Mouse (Mus musculus): ENCODE results near the gene Ndufs6.

Gene Ndufs6

DNA sequence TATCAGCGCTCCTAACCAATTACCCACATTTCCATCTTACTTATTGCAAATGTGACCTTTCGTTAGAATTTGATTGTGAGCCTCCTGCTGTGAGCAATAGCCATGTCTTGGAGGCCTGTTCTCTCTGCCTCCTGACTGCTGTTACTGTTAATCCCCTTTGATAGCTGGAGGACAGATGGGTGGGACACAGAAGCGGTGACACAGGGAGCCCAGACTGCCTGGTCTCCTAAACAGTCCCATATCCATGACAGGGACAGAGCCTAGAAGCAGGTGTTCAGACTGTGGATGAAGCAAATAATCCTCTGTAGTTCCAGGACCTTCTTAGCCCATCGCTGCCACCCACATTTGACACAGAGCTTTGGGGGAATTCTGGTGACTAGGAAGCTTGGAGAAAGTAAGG lies 21.9 kb downstream of the Ndufs6 start:
- no peak for DNase-seq (ENCODE audit: extremely low read depth, low read depth, low spot score)

DNA sequence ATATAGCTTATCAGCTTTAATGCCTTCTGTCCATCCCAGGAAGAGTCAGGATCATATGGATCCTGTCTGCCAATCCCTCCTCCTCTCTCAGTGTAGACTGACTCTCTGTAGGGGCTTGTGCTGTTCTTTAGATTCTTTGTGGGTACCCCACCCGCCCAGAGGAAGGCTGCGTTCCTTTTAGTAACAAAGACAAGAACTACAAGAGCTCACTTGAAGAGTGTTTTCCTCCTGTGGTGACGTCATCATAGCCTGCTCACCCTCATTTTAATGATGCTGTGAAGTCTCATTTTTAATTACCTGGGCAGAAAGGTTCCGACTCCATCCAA lies 22.3 kb downstream of the Ndufs6 start:
- DNase-seq (ENCODE audit: extremely low read depth, low read depth, low spot score): no peak

DNA sequence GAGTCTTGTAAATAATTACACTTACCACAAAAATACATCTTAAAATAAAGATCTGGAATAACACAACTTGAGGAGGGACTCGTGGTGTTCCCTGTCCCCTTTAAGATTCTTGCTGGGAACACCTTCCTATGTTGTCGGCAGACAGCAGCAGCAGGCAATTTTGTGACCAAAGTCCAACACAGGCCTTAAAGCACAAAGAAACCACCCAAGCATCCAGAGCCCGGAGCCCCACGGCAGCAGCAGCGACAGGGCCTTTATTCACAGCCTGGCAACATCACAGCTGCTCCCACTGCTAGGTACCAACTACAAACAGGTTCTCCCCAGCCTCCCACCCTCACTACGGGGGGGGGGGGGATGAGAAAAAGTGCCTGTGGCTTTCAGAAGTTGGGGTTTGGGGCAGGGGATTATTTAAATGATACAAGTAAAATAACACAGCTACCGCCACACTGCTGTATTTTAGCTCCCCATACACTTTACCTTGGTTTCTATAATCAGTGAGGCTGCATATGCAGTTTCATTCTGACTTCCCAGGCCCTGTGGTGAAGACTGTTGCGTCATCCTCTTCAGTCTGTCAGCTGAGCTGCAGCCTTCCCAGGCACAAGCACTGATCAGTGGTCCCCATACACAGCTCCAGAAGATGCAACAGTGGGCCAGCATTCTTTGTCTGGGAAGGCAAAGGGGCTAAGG lies 22.8 kb downstream of the Ndufs6 start:
- DNase-seq (ENCODE audit: extremely low read depth, low read depth, low spot score): no peak

DNA sequence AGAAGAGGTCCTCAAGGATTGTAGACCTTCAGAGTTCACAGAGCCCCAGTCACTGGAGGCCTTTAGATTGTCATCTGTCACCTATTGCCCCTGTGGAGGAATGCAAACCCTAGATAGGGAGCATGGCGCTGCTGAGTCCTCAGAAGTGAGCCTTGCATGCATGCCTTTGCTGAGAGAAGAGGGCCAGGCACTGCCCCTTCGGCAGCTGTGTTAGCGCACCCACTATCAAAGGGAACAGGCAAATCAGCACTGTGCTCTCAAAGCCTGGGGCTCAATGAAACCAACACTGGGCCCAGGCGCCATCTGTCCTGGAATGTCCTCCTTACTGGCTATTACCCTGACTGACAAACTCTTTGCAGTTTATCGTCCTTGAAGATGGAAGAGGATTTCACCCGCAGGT lies 23.6 kb downstream of the Ndufs6 start:
- no peak for DNase-seq (ENCODE audit: extremely low read depth, low read depth, low spot score)

DNA sequence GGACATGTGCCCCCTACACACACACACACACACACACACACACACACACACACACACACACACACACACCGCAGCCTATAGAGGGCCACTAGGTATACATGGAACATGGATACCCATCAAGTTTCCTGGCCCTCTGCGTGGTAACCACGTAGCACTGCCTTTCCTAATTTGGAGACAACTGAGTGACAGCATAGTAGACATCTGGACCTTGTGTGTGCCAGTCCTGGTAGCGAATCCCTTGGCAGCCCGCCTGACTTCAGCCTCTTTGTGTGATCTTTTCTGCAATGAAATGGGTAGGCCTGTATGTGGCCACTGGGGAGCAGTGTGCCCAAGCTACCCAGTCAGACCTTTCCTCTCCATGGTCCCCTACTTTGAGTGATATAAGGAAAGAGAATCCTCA lies 29.0 kb downstream of the Ndufs6 start:
- no peak for DNase-seq (ENCODE audit: extremely low read depth, low read depth, low spot score)

DNA sequence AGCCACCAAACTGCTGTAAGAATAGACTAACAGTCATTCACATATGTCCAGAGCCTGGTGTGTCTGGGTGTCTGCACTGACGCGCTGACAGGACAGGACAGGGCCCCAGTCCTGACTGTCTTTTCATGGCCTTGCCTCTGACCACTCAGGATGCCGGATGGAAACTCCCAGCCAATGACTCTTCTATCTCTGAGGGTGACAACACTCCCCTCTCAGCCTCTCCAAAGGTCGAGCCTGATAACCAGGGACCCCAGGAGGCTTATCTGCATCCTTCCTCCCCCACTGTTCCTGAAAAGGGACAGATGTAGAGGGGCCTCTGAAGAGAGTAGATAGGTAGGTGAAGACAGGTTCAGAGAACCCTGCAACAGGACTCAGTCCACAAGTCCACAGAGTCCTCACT lies 29.6 kb downstream of the Ndufs6 start:
- no peak for DNase-seq (ENCODE audit: extremely low read depth, low read depth, low spot score)

DNA sequence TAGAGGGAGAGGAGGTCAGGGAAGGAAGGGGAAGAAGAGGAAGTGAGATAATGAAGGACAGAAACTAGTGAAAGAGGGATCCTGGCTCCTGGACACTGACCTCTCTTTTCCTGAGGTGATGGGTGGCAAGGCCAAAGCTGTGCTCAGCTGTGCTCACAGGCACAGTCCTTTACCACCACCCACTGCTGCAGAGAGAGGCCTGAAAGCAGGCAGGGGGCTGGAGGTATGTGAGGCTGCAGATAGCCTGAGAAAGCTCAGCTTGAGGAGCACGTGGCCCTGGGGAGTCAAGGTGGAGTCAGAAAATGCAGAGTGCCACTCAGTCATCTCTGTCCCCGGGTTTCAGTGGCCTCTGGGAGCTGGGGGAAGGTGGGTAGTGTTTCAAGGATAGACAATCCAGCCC lies 37.2 kb downstream of the Ndufs6 start:
- DNase-seq (ENCODE audit: extremely low read depth, low read depth, low spot score): no peak

DNA sequence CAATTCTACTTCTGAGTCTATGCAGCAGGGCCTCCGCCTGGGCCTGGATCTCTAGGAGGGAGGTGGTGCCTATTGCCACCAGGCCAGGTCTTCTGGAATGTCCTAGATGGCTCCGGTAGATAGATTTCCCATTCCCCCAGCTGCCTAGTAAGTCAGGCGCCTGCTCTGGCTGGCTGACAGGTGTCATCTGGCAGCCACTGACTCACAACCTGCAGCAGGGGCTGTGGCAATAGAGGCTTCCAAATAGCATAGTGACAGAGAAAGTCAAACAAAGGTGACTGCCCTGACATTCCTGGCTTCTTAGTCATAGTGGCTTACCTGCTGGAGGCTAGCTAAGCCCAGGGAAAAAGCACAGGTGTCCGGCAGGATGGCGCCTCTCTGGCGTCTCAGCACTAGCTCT lies 38.1 kb downstream of the Ndufs6 start:
- DNase-seq (ENCODE audit: extremely low read depth, low read depth, low spot score): peak; percentile 11

DNA sequence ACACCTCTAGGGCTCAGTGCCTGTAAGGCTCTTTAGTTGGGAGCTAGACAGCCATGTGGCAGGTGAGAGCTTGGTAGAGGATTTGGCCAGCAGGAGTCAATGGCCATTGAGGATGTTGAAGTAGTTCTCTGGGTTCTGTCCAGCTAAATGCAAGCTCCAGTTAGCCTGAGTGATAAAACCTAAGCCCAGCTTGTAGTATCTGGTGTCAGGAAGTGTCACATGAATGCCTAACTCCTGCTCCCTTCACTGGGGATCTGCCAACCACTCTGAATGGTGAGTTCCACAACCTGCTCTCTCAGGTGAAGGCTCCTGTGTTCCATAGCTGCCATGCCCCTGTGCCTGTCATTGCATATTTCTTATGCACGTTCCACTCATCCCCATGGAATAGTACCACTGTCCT lies 44.8 kb downstream of the Ndufs6 start:
- DNase-seq (ENCODE audit: extremely low read depth, low read depth, low spot score): no peak

DNA sequence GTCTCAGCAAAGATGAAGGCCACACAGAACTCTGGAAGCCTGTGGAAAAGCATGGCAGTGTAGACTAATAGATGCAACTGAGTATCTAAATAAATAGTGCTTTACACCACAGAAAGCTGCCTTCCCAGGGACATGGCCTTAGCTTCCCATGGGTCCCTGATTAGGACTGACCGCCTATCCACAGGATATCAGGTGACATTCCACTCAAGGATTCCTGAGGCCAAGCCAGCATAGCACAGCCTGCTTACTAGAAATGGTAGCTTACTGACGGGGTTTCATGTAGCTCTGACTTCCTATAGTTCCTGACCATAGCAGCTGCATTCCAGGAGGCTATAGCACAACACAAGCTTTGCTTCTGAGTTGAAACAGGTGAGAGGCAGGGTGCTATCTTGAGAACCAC lies 45.9 kb downstream of the Ndufs6 start:
- DNase-seq (ENCODE audit: extremely low read depth, low read depth, low spot score): no peak

DNA sequence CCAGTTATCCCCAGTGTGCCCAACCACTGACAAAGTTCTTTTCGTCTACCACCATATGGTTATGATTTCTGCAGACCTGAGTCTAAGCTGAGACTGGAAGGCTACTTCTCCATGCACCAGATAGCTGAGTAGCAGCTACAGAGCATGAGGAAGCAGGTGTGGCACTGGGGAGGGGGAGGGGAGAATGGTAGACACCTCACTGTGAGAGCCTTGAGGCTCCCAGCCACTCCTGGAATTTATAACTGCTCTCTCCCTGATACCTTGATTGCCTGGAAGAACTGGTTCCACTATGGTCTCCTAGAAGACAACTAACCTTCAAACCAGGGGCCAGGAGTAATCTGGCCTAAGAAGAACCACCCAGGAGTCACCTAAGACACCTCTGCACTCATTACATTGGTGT lies 49.1 kb downstream of the Ndufs6 start:
- DNase-seq (ENCODE audit: extremely low read depth, low read depth, low spot score): no peak

DNA sequence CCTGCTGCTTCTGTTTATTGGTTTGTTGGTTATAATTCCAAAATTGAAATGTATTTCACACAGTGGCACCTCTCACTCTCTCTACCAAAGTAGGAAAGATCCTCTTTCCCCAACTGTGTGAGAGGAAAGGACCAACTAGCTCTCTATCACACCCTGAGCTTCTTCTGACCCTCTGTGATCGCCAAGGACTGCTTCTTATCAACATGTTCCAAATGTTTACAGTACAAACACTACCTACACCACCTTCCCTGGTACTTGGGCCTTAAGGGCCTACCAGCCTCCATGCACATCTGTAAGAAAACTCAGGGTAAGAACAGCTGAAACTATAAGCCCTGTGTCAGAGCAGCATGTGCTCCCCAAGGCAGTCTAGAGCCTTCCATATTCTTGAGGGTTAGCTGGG lies 50.5 kb downstream of the Ndufs6 start:
- DNase-seq (ENCODE audit: extremely low read depth, low read depth, low spot score): no peak

DNA sequence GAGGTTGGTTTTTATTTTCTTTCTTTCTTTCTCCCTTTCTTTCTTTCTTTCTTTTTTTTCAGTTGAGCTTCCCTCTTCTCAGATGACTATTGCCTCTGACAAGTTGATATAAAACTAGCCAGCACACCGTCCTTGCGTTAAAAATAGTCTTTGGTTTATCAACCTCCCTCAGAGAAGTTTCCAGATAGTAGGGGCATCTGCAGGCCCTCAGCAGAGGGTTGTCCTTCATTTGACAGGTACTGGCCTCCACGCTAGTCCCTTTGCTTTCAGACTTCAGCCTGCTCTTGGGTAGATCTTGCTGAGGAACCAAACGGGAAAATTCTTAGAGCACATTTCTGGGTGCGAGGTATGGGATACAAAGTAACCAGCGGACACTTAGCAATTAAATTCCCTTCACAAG lies 51.0 kb downstream of the Ndufs6 start:
- DNase-seq (ENCODE audit: extremely low read depth, low read depth, low spot score): no peak

DNA sequence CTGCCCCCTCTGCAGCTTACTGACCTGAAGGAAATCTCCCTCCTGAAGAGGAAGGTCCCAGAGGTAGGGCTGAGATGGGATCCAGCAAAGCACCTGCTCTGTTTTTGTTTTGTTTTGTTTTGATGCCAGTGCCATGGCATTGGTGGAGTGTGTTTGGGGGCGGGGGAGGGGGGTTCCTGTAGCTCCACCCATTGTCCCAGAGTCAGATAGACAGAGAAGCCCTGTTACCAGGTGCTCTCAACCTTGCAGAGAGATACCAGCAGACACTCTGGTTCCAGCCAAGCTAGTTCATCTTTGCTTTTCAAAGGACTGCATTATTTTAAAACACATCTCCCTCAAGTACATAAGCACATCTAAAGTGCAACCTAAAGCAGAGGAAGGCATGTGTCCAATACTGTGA lies 54.8 kb downstream of the Ndufs6 start:
- DNase-seq (ENCODE audit: extremely low read depth, low read depth, low spot score): no peak

DNA sequence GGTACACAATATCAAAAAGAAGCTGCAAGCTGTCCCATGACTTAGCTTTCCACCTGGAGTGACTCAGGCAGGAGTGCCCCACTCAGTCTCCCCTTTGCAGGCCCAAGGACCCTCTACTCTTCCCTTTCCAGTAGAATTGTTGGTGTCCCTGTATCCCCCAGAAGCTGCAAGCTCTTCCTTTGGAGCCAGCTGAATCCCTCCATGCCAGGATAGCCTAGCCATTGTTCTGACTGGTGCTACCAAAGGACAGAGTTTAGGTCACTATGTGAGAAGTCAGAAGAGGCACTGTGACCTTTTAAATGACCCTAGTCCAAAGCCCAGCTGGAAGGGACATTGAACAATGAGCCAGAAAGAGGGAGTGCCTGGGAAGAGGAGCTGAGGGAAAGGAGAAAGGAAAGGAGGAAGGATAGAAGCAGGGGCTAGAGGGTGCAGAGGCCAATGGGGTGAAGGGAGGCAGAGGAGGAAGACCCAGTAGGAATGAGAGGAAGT lies 55.5 kb downstream of the Ndufs6 start:
- no peak for DNase-seq (ENCODE audit: extremely low read depth, low read depth, low spot score)

DNA sequence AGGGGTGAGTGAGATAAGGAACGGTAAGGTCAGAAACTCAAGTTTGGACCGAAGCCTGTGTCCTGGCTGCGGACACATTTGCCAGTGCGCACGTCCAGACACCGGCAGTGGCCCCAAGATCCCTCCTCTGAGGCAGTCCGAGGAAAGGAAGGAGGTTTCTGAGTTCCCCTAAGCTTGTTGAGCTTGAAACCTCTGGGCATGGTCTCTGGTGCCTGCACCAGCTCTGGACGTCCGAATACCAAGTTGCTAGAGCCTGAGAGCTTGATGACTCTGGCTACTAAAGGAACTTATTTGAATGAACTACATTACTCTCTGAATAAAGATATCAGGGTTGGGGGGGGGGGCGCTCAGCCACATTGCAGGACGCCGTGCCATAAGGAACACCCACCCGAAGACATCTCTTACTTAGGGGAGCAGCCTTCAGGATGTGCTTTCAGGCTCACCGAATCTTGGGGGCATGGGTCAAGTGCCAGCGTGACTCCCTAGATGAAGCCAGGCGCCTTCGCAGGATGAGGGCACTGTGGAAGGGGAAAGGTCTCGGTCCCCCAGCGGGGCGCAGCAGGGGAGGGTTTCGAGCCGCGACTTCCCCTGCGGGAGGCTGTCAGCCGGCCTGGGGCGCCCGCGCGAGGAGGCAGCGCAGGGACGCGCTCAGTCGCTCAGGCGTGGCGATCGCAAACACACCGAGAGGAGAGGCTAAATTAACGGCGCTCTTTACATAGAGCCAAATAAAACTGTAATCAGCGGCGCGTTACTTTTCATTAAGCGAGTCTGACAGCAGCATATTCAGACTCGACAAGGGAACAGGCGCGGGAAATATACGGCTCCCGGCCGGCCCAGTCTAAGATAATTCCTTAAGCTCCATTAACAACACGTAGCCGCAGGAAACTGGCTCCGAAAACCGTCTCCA lies 56.8 kb downstream of the Ndufs6 start:
- no peak for DNase-seq (ENCODE audit: extremely low read depth, low read depth, low spot score)

DNA sequence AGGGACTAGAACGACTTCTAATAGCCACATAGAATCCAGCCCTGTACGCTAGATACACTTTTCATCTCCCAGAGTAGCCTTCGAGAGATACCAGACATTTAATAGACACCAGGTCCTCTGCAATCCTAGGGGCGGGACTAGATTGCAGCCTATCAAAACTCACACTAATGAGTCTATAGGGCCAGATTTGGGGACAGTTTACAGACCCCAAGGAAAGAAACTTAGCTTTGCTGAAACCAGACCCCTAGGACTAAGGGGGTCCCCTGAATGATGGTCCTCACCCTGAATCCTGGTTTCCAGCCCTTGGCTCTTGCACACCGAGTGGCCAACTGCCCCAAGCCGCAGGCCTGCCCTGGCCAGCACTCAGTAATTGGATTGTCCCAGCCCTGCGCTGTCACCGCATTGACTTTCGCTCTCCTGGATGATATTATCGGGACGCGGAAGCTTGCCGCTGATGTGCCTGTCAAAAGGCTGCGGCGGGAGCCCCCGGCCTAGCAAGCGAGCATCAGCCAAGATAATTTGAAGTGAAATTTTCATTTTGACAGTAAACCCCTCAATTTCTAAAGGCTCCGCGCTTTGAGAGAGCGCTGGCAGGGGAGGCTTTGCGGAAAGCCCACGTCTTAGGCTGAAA lies 57.8 kb downstream of the Ndufs6 start:
- DNase-seq (ENCODE audit: extremely low read depth, low read depth, low spot score): no peak

DNA sequence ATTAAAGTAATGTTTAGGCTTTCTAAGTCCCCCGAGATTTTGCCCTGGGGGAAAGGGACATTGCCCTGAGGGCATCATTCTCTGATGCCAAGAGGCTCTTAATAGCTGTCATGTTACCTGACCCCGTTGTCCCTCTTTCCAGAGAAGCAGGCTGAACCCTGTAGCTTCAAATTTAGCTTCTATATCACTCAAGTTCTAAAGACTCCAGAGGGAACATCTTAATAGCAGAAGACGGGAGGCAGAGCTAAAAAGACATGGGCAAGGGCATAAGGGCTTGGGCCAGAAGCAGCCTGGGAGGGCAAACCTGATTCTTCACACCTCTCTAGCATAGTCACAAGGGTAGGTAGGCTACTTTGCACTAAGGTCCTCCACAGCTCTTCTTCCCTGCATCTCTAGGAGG lies 58.5 kb downstream of the Ndufs6 start:
- no peak for DNase-seq (ENCODE audit: extremely low read depth, low read depth, low spot score)
